Mouse (Mus musculus) activated CD4-positive, CD25-positive, alpha-beta regulatory T cell, adult 4 months (primary cell): Measurements from ENCODE around the gene Tnfsf13. TPM values are rescaled to one million over a fixed set of nuclear protein-coding genes. Genes with fewer than 3 reads are reported as not detected.
"Not testable (repeated sequence)": the region's sequence is repeated elsewhere in the genome, so short reads cannot be mapped to it uniquely, and the experiment has no call there.

ENCODE experiments used
- ATAC-seq: one replicate; pipeline ENCODE4 v1.8.0; 2017
- polyA plus RNA-seq, 2 experiments: library from polyadenylated mRNA; unstranded; fragments of 100-300 nt; shearing (Covaris generic); gene quantifications; one replicate each; pipeline ENCODE4 v1.2.1; 2017

Tnfsf13 gene
- polyA plus RNA-seq = not detected

- ATAC-seq = no peak
Observed at GRCm38 (mm10) chr11:69685526-69686148, at the start of gene Tnfsf13. Tnfsf13 (minus strand) TSS chr11:69685784.

GRCm38 (mm10) chr11:69731408-69731807 is 45.8 kb upstream of the Tnfsf13 start:
- not testable (repeated sequence) for ATAC-seq

GRCm38 (mm10) chr11:69729063-69729462 is 43.5 kb upstream of the Tnfsf13 start:
- no peak for ATAC-seq

- ATAC-seq = no peak
Observed at GRCm38 (mm10) chr11:69725951-69726350, 40.4 kb upstream of the Tnfsf13 start.

- no peak for ATAC-seq
Observed at GRCm38 (mm10) chr11:69723074-69723473, 37.5 kb upstream of the Tnfsf13 start.

GRCm38 (mm10) chr11:69720852-69721251 is 35.3 kb upstream of the Tnfsf13 start:
- ATAC-seq = no peak

GRCm38 (mm10) chr11:69719423-69719822 is 33.8 kb upstream of the Tnfsf13 start:
- ATAC-seq = no peak

GRCm38 (mm10) chr11:69718661-69719060 is 33.1 kb upstream of the Tnfsf13 start:
- no peak for ATAC-seq

GRCm38 (mm10) chr11:69716953-69717352 is 31.4 kb upstream of the Tnfsf13 start:
- no peak for ATAC-seq

GRCm38 (mm10) chr11:69715929-69716328 is 30.3 kb upstream of the Tnfsf13 start:
- ATAC-seq = no peak

- ATAC-seq = no peak
Observed at GRCm38 (mm10) chr11:69715482-69715881, 29.9 kb upstream of the Tnfsf13 start.

GRCm38 (mm10) chr11:69714636-69715329 is 29.2 kb upstream of the Tnfsf13 start:
- no peak for ATAC-seq

- no peak for ATAC-seq
Observed at GRCm38 (mm10) chr11:69712954-69713672, 27.5 kb upstream of the Tnfsf13 start.

GRCm38 (mm10) chr11:69711082-69711481 is 25.5 kb upstream of the Tnfsf13 start:
- ATAC-seq = no peak

GRCm38 (mm10) chr11:69710470-69710869 is 24.9 kb upstream of the Tnfsf13 start:
- ATAC-seq = no peak

GRCm38 (mm10) chr11:69709554-69710446 is 24.2 kb upstream of the Tnfsf13 start:
- ATAC-seq = no peak

GRCm38 (mm10) chr11:69708614-69709265 is 23.2 kb upstream of the Tnfsf13 start:
- no peak for ATAC-seq

- no peak for ATAC-seq
Observed at GRCm38 (mm10) chr11:69707873-69708381, 22.3 kb upstream of the Tnfsf13 start.

GRCm38 (mm10) chr11:69707480-69707847 is 21.9 kb upstream of the Tnfsf13 start:
- no peak for ATAC-seq

GRCm38 (mm10) chr11:69706775-69707479 is 21.3 kb upstream of the Tnfsf13 start:
- ATAC-seq = no peak

GRCm38 (mm10) chr11:69704613-69705010 is 19.0 kb upstream of the Tnfsf13 start:
- ATAC-seq = no peak
